Mouse (Mus musculus) small intestine, adult 2 months (tissue): ENCODE results near the gene Apopt1. TPM values are rescaled to one million over a fixed set of nuclear protein-coding genes. Genes with fewer than 3 reads are reported as not detected.

ENCODE experiments used
- H3K27ac ChIP-seq: fragments of 200-500 bp; 2 replicates; pipeline ENCODE4 v1.5.1; 2012; ENCODE audit warnings: low read depth, low read length, control low read depth, inconsistent platforms; ENCODE audit not compliant: insufficient read depth
- H3K27me3 ChIP-seq: fragments of 200-500 bp; 2 replicates; pipeline ENCODE4 v1.6.1; 2012; ENCODE audit warnings: mild to moderate bottlenecking, moderate library complexity, low read length, inconsistent platforms; ENCODE audit not compliant: control insufficient read depth, insufficient read depth
- H3K36me3 ChIP-seq: fragments of 200-500 bp; 2 replicates; pipeline ENCODE4 v1.6.1; 2012; ENCODE audit warnings: mild to moderate bottlenecking, low read length, control low read depth, inconsistent platforms; ENCODE audit not compliant: control insufficient read depth, insufficient read depth
- H3K4me1 ChIP-seq: fragments of 200-500 bp; 2 replicates; pipeline ENCODE4 v1.6.1; 2012; ENCODE audit warnings: low read length, inconsistent platforms, mixed read lengths; ENCODE audit not compliant: control insufficient read depth, insufficient read depth, insufficient read length
- H3K4me3 ChIP-seq: fragments of 200-500 bp; 2 replicates; pipeline ENCODE4 v1.5.1; 2012; ENCODE audit warnings: low read depth, mild to moderate bottlenecking, control low read depth, inconsistent platforms, low read length, moderate library complexity
- CTCF ChIP-seq: fragments of 200-500 bp; IDR thresholded peaks from 2 replicates; pipeline ENCODE4 v1.5.1; 2012; ENCODE audit warnings: low read depth, mild to moderate bottlenecking, control low read depth, inconsistent platforms, low read length, moderate library complexity, mixed read lengths; ENCODE audit not compliant: insufficient replicate concordance, insufficient read length; ENCODE audit errors: extremely low read depth
- POLR2A ChIP-seq: fragments of 200-500 bp; IDR thresholded peaks from 2 replicates; pipeline ENCODE4 v1.6.1; 2012; ENCODE audit warnings: low read depth, mild to moderate bottlenecking, control low read depth, inconsistent platforms, low read length, moderate library complexity
- WGBS: fragments of 180-500 bp; shearing (Covaris S2); methylation state at CpG from one replicate; pipeline ENCODE4 v1.1.7; 2018; 5-methylcytosine and 5-hydroxymethylcytosine counted together
- polyA plus RNA-seq: library from polyadenylated mRNA; depleted of rRNA; stranded (reverse); fragments of >200 nt; gene quantifications from 2 replicates; pipeline ENCODE4 v1.2.3, GENCODE M21; 2012

Apopt1 gene
- polyA plus RNA-seq, 1 experiment = 16.7 TPM

DNA sequence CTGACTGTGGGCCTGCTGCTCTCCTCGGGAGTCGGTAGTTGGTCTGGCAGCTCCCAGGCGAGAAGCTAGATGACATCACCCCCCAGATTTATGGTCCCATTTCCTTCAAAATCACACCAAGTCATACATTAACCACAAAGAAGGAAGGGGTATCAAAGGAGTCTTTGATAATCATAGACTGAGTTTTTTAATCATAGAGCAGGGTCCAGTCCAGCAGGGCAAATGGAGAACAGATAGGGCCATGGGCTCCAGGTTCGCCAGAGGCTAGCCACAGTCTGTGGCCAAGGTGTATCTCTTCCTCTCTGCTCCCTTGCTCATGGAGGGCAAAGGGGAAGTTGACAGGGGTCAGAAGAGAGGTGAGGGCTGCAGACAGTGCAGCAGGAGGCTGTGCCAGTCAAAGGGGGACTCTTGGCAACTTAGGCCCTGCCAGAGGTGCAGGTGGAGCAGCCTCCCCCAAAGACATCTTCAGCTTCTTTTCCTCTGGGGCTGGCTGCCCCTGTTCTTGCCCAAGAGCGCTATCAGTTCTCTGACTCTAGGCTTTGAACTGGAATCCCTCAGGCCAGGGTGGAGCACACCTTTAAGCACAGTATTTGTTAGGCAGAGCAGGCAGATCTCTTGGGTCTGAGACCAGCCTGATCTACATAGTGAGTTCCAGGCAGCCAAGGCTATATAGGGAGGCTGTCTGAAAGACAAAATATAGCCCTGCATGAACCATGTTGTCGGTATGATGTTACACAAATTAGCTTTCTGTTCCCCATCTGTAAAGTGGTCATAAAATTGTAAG, 37.1 kb upstream of the Apopt1 start:
- TF ChIP-seq CTCF (no peak), POLR2A (no peak; the same call in 1 of the 2 replicates)
- H3K4me1 ChIP-seq = peaks cover 39% of the 10 kb centered on the region
- peak overlapping the region; percentile 97 for H3K27ac ChIP-seq
- no peaks in the 10 kb centered on the region for H3K27me3 ChIP-seq
- H3K4me3 ChIP-seq = no peak overlapping the region
- WGBS = 23% methylated on average over 6 of the region's 6 CpGs
- peaks cover 4% of the 10 kb centered on the region; the same call in 1 of the 2 replicates for H3K36me3 ChIP-seq

DNA sequence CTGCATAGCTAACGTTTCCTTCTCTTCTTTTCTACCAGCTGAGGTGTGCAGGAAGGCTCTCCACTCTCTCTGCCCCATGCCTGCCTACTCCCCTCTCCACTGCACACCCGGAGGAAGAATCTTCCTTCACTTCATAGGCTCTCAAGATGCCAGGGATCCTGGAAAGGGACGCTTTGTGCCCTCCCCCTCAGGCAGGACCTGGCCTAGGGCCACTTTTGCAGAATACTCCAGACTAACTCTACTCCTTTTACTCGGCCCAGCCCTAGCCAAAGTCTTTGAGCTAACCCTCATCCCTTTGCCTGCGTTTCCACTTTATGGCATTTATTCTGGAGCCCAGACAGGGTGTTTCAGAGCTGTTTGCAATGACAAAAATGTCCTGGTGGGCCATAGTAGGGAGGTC, 35.6 kb upstream of the Apopt1 start:
- no peaks in the 10 kb centered on the region for H3K27me3 ChIP-seq
- 6% methylated on average over 5 of the region's 5 CpGs for WGBS
- H3K4me1 ChIP-seq = peaks cover 34% of the 10 kb centered on the region
- peaks cover 7% of the 10 kb centered on the region for H3K36me3 ChIP-seq
- peak overlapping the region; percentile 97 for H3K27ac ChIP-seq
- peak overlapping the region; percentile 88 for H3K4me3 ChIP-seq
- no peak for TF ChIP-seq CTCF
- no peak for TF ChIP-seq POLR2A

DNA sequence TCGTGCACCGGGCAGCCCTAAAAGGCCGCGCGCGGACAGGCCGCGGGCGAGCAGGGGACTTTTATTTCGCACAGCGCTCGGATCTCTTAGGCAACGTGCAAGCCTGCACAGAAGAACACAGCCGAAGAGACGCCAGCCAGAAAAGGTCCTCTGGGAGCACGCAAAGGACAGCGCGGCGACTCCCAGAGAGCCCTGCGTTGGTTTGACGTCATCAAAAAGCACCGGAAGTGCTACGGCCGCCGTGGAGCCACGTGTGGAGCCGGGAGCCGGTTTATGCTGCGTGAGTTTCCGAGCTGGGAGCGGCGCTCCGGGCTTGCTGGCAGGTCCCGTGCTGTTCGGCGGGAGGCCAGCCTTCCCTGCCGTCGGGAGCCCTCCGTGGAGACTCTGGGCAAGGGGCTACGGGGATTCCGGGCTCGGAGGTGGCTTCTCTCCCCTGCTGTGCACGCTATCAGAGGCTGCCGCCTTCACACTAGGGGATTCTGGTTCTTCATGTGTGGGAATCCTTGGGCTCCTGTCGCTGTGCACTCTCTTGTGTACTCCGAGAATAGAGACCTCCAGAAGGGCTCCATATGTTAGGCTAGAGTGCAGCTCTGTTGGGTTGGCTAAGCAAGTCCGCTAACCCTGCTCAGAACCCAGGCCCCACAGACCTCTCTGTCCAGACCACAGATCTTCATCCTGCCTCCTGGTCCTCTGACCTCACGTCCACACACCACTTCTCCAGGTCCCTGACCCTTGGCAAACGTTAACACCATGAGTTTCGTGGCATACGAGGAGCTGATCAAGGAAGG, 35.0 kb upstream of the Apopt1 start, which contains the start of gene Trmt61a:
Gene Trmt61a (plus strand): TSS at position 224 of the 788 bp plus-strand sequence.
- peak within 1 kb of the TSS; percentile 97 for H3K27ac ChIP-seq
- peak within 1 kb of the TSS; percentile 88 for H3K4me3 ChIP-seq
- under 1% methylated on average over 51 of the region's 51 CpGs for whole genome bisulfite sequencing
- H3K4me1 ChIP-seq = peaks cover 31% of the 10 kb centered on the region
- H3K27me3 ChIP-seq = no peaks in the 10 kb centered on the region
- H3K36me3 ChIP-seq = peaks cover 10% of the 10 kb centered on the region
- TF ChIP-seq CTCF (no peak), POLR2A (peak; percentile 67; the same call in 1 of the 2 replicates)

DNA sequence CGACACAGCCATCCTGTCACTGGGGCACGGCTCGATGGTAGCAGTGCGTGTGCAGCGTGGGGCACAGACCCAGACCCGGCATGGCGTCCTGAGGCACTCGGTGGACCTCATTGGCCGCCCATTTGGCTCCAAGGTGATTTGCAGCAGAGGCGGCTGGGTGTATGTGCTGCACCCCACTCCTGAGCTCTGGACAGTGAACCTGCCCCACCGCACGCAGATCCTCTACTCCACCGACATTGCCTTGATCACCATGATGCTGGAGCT, 34.5 kb upstream of the Apopt1 start:
- WGBS = 2% methylated on average over 13 of the region's 13 CpGs
- peak overlapping the region; percentile 88 for H3K4me3 ChIP-seq
- no peak overlapping the region for H3K27ac ChIP-seq
- no peak for TF ChIP-seq CTCF
- no peak for TF ChIP-seq POLR2A
- H3K36me3 ChIP-seq = peaks cover 11% of the 10 kb centered on the region
- peaks cover 31% of the 10 kb centered on the region for H3K4me1 ChIP-seq
- H3K27me3 ChIP-seq = no peaks in the 10 kb centered on the region

DNA sequence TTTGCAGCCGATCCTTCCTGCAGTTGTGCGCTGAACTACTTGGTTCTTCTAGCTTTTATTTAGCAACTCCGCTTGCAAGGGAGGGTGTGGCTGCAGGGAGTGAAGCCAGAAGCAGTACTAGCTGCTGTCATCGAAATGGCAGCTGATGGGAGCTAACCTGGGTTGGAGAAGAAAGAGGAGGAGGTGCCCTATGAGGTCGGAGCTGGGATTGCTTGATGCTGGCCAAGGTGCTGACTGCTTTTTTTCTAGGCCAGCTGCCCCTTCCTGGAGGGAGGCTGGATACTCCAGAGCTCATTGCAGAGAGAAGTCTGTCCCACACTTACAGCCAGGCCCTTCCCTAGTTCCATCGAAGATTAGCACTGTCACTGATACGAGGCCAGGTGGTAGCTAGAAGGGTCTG, 34.1 kb upstream of the Apopt1 start:
- peaks cover 31% of the 10 kb centered on the region for H3K4me1 ChIP-seq
- H3K4me3 ChIP-seq = peak overlapping the region; percentile 88
- TF ChIP-seq POLR2A (no peak), CTCF (no peak)
- H3K27me3 ChIP-seq = no peaks in the 10 kb centered on the region
- H3K36me3 ChIP-seq = peaks cover 11% of the 10 kb centered on the region
- 24% methylated on average over 7 of the region's 7 CpGs for WGBS
- H3K27ac ChIP-seq = no peak overlapping the region

DNA sequence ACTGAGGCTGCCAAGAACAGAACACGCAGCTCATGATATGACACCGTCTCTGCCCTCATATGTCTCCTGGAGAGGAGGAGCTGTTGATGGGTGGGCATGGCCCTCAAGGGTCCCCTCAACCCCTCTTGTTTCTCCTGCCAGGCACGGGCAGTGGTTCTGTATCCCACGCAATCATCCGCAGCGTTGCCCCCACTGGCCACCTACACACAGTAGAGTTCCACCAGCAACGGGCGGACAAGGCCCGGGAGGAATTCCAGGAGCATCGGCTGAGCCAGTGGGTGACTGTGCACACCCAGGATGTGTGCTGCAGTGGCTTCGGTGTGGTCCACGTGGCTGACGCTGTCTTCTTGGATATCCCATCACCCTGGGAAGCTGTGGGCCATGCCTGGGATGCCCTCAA, 32.4 kb upstream of the Apopt1 start:
- 91% methylated on average over 13 of the region's 13 CpGs for WGBS
- no peak for TF ChIP-seq POLR2A
- no peak for TF ChIP-seq CTCF
- Histone ChIP-seq H3K36me3 (peaks cover 11% of the 10 kb centered on the region), H3K27ac (peak overlapping the region; percentile 56; the same call in 1 of the 2 replicates), H3K27me3 (no peaks in the 10 kb centered on the region), H3K4me3 (no peak overlapping the region), H3K4me1 (peaks cover 26% of the 10 kb centered on the region)

DNA sequence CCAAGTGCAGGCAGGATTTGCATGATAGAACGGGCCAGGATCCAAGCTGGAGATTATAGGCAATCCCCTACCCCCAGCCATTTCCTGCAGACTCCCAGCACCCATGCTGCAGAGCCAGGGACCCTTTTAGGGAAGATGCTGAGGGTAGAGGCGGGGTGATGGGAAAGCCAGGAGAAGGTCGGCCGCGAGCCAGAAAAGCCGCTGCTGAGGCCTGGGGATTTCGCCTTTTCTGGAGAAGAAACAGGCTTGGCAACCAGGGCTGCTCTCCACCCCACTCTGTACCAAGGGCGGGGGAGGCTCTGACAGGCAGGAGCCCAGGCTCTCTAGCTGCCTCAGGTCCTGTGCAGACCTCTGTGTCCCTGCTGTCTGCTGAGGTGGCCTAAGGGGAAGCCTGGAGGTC, 31.8 kb upstream of the Apopt1 start:
- peaks cover 22% of the 10 kb centered on the region for H3K4me1 ChIP-seq
- peaks cover 11% of the 10 kb centered on the region for H3K36me3 ChIP-seq
- no peak for TF ChIP-seq CTCF
- peak; percentile 14; the same call in 1 of the 2 replicates for TF ChIP-seq POLR2A
- H3K4me3 ChIP-seq = no peak overlapping the region
- no peaks in the 10 kb centered on the region for H3K27me3 ChIP-seq
- WGBS = 78% methylated on average over 8 of the region's 8 CpGs
- H3K27ac ChIP-seq = peak overlapping the region; percentile 79
